Mouse (Mus musculus): ENCODE measurements around the gene Nol12. TPM values are rescaled to one million over a fixed set of nuclear protein-coding genes. Genes with fewer than 3 reads are reported as not detected.

Nol12 gene
- polyA plus RNA-seq, 1 experiment, result 45.1 TPM

- Histone ChIP-seq H3K27ac (ENCODE audit: insufficient read depth, low read length) (no peak overlapping the region), H3K27me3 (ENCODE audit: control insufficient read depth, insufficient read depth, low read length, poor library complexity, severe bottlenecking) (no peaks in the 10 kb centered on the region), H3K9ac (ENCODE audit: low read depth, poor library complexity, severe bottlenecking) (peak overlapping the region; percentile 37), H3K4me3 (ENCODE audit: low read depth, low read length) (peak overlapping the region; percentile 78), H3K4me1 (ENCODE audit: control insufficient read depth, insufficient read depth, low read length) (peaks cover 3% of the 10 kb centered on the region), H3K9me3 (replicated peaks; ENCODE audit: control insufficient read depth, insufficient read depth, low read length, poor library complexity, severe bottlenecking) (no peaks in the 10 kb centered on the region), H3K36me3 (ENCODE audit: control insufficient read depth, insufficient read depth, low read length, poor library complexity, severe bottlenecking) (peaks cover 3% of the 10 kb centered on the region; the same call in 1 of the 2 replicates)
- no peak for TF ChIP-seq POLR2A (IDR thresholded peaks at IDR 0.05; ENCODE audit: insufficient read depth, low read length)
- no peak for TF ChIP-seq CTCF (IDR thresholded peaks at IDR 0.05; ENCODE audit: low read depth, low read length)
- no peak for TF ChIP-seq EP300 (IDR thresholded peaks at IDR 0.05; ENCODE audit: insufficient read depth, low read depth, low read length)
Measured at GRCm38 (mm10) chr15:78914091-78914822, 20.5 kb upstream of the Nol12 start.

- peaks cover 3% of the 10 kb centered on the region; the same call in 1 of the 2 replicates for H3K36me3 ChIP-seq (ENCODE audit: control insufficient read depth, insufficient read depth, low read length, poor library complexity, severe bottlenecking)
Measured at GRCm38 (mm10) chr15:78914823-78915659, 19.7 kb upstream of the Nol12 start.

GRCm38 (mm10) chr15:78915660-78916017 is 19.1 kb upstream of the Nol12 start:
- Histone ChIP-seq H3K9me3 (replicated peaks; ENCODE audit: control insufficient read depth, insufficient read depth, low read length, poor library complexity, severe bottlenecking) (no peaks in the 10 kb centered on the region), H3K27me3 (ENCODE audit: control insufficient read depth, insufficient read depth, low read length, poor library complexity, severe bottlenecking) (no peaks in the 10 kb centered on the region), H3K36me3 (ENCODE audit: control insufficient read depth, insufficient read depth, low read length, poor library complexity, severe bottlenecking) (peaks cover 3% of the 10 kb centered on the region; the same call in 1 of the 2 replicates), H3K9ac (ENCODE audit: low read depth, poor library complexity, severe bottlenecking) (no peak overlapping the region), H3K4me3 (ENCODE audit: low read depth, low read length) (no peak overlapping the region), H3K4me1 (ENCODE audit: control insufficient read depth, insufficient read depth, low read length) (peaks cover 3% of the 10 kb centered on the region), H3K27ac (ENCODE audit: insufficient read depth, low read length) (no peak overlapping the region)
- TF ChIP-seq CTCF (IDR thresholded peaks at IDR 0.05; ENCODE audit: low read depth, low read length), result peak; percentile 85
- TF ChIP-seq EP300 (IDR thresholded peaks at IDR 0.05; ENCODE audit: insufficient read depth, low read depth, low read length), result no peak

More at GRCm38 (mm10) chr15:78914823-78915659, 19.7 kb upstream of the Nol12 start:
- peak overlapping the region; percentile 78 for H3K4me3 ChIP-seq (ENCODE audit: low read depth, low read length)
- H3K27ac ChIP-seq (ENCODE audit: insufficient read depth, low read length), result no peak overlapping the region
- H3K9me3 ChIP-seq (replicated peaks; ENCODE audit: control insufficient read depth, insufficient read depth, low read length, poor library complexity, severe bottlenecking), result no peaks in the 10 kb centered on the region
- TF ChIP-seq EP300 (IDR thresholded peaks at IDR 0.05; ENCODE audit: insufficient read depth, low read depth, low read length) (no peak), POLR2A (IDR thresholded peaks at IDR 0.05; ENCODE audit: insufficient read depth, low read length) (no peak), CTCF (IDR thresholded peaks at IDR 0.05; ENCODE audit: low read depth, low read length) (no peak)
- peak overlapping the region; percentile 37 for H3K9ac ChIP-seq (ENCODE audit: low read depth, poor library complexity, severe bottlenecking)
- peaks cover 3% of the 10 kb centered on the region for H3K4me1 ChIP-seq (ENCODE audit: control insufficient read depth, insufficient read depth, low read length)
- no peaks in the 10 kb centered on the region for H3K27me3 ChIP-seq (ENCODE audit: control insufficient read depth, insufficient read depth, low read length, poor library complexity, severe bottlenecking)

- Histone ChIP-seq H3K36me3 (ENCODE audit: control insufficient read depth, insufficient read depth, low read length, poor library complexity, severe bottlenecking) (peaks cover 3% of the 10 kb centered on the region; the same call in 1 of the 2 replicates), H3K9me3 (replicated peaks; ENCODE audit: control insufficient read depth, insufficient read depth, low read length, poor library complexity, severe bottlenecking) (no peaks in the 10 kb centered on the region), H3K27ac (ENCODE audit: insufficient read depth, low read length) (no peak overlapping the region), H3K4me1 (ENCODE audit: control insufficient read depth, insufficient read depth, low read length) (peaks cover 3% of the 10 kb centered on the region), H3K4me3 (ENCODE audit: low read depth, low read length) (no peak overlapping the region), H3K27me3 (ENCODE audit: control insufficient read depth, insufficient read depth, low read length, poor library complexity, severe bottlenecking) (no peaks in the 10 kb centered on the region), H3K9ac (ENCODE audit: low read depth, poor library complexity, severe bottlenecking) (no peak overlapping the region)
- TF ChIP-seq POLR2A (IDR thresholded peaks at IDR 0.05; ENCODE audit: insufficient read depth, low read length), result no peak
- no peak for TF ChIP-seq CTCF (IDR thresholded peaks at IDR 0.05; ENCODE audit: low read depth, low read length)
- TF ChIP-seq EP300 (IDR thresholded peaks at IDR 0.05; ENCODE audit: insufficient read depth, low read depth, low read length), result no peak
Measured at GRCm38 (mm10) chr15:78916052-78916826, 18.5 kb upstream of the Nol12 start.

GRCm38 (mm10) chr15:78918126-78918525 is 16.6 kb upstream of the Nol12 start:
- TF ChIP-seq POLR2A (IDR thresholded peaks at IDR 0.05; ENCODE audit: insufficient read depth, low read length) (no peak), CTCF (IDR thresholded peaks at IDR 0.05; ENCODE audit: low read depth, low read length) (no peak), EP300 (IDR thresholded peaks at IDR 0.05; ENCODE audit: insufficient read depth, low read depth, low read length) (no peak)
- peaks cover 3% of the 10 kb centered on the region; the same call in 1 of the 2 replicates for H3K36me3 ChIP-seq (ENCODE audit: control insufficient read depth, insufficient read depth, low read length, poor library complexity, severe bottlenecking)
- H3K4me1 ChIP-seq (ENCODE audit: control insufficient read depth, insufficient read depth, low read length), result peaks cover 3% of the 10 kb centered on the region
- no peak overlapping the region for H3K27ac ChIP-seq (ENCODE audit: insufficient read depth, low read length)
- H3K27me3 ChIP-seq (ENCODE audit: control insufficient read depth, insufficient read depth, low read length, poor library complexity, severe bottlenecking), result no peaks in the 10 kb centered on the region
- no peak overlapping the region for H3K4me3 ChIP-seq (ENCODE audit: low read depth, low read length)
- no peaks in the 10 kb centered on the region for H3K9me3 ChIP-seq (replicated peaks; ENCODE audit: control insufficient read depth, insufficient read depth, low read length, poor library complexity, severe bottlenecking)
- H3K9ac ChIP-seq (ENCODE audit: low read depth, poor library complexity, severe bottlenecking), result no peak overlapping the region
